Mouse (Mus musculus) hindbrain, postnatal 0 days (tissue): ENCODE data around the gene Oit3. TPM values are rescaled to one million over a fixed set of nuclear protein-coding genes. Genes with fewer than 3 reads are reported as not detected.

Experiments
- ATAC-seq: fragments of 200-750 bp; cut with Nextera tagmentation; 2 replicates; pipeline ENCODE4 v1.8.0; 2017; ENCODE audit warnings: mild to moderate bottlenecking, moderate TSS enrichment, moderate library complexity
- DNase-seq: peaks from one replicate; pipeline ENCODE4 v3.0.0-alpha.2; 2015; ENCODE audit warnings: low spot score
- H3K27ac ChIP-seq: fragments of 300-500 bp; sonication (generic); 2 replicates; pipeline ENCODE4 v1.5.1; 2014; ENCODE audit warnings: mild to moderate bottlenecking
- H3K27me3 ChIP-seq: fragments of 300-500 bp; sonication (generic); 2 replicates; pipeline ENCODE4 v1.6.1; 2014; ENCODE audit warnings: low read length, mixed read lengths; ENCODE audit not compliant: insufficient read depth
- H3K36me3 ChIP-seq: fragments of 300-500 bp; sonication (generic); 2 replicates; pipeline ENCODE4 v1.6.1; 2014; ENCODE audit warnings: low read length, mixed read lengths; ENCODE audit not compliant: insufficient read depth
- H3K4me1 ChIP-seq: fragments of 300-500 bp; sonication (generic); 2 replicates; pipeline ENCODE4 v1.6.1; 2014; ENCODE audit warnings: antibody characterized with exemption, low read length, mixed read lengths; ENCODE audit not compliant: insufficient read depth
- H3K4me2 ChIP-seq: fragments of 300-500 bp; sonication (generic); 2 replicates; pipeline ENCODE4 v1.6.1; 2014; ENCODE audit warnings: low read depth, mild to moderate bottlenecking, low read length, moderate library complexity, mixed read lengths
- H3K4me3 ChIP-seq: fragments of 300-500 bp; sonication (generic); 2 replicates; pipeline ENCODE4 v1.5.1; 2014; ENCODE audit warnings: low read length
- H3K9ac ChIP-seq: fragments of 300-500 bp; sonication (generic); replicated peaks from 2 replicates; pipeline ENCODE4 v1.6.1; 2014; ENCODE audit warnings: mild to moderate bottlenecking, low read length, moderate library complexity, mixed read lengths
- H3K9me3 ChIP-seq: fragments of 300-500 bp; sonication (generic); 2 replicates; pipeline ENCODE4 v1.6.1; 2016; ENCODE audit warnings: low read length, mixed read lengths
- CTCF ChIP-seq: IDR thresholded peaks from 2 replicates; pipeline ENCODE4 v1.5.1; 2016; ENCODE audit warnings: antibody characterized with exemption, control low read depth, low read depth
- WGBS: fragments of 180-500 bp; shearing (Covaris S2); extraction: QIAGEN DNeasy Blood & Tissue Kit; methylation state at CpG from one replicate; pipeline ENCODE4 v1.1.7; 2014; 5-methylcytosine and 5-hydroxymethylcytosine counted together
- polyA plus RNA-seq: library from polyadenylated mRNA; unstranded; fragments of >200 nt; fragmentation: Nextera tagmentation; extraction: Ambion mirVana; gene quantifications from 2 replicates; pipeline ENCODE4 v1.2.1, GENCODE M21; 2015
- total RNA-seq: library from RNA; depleted of rRNA; stranded (reverse); fragments of >200 nt; gene quantifications from 2 replicates; pipeline ENCODE4 v1.2.3, GENCODE M21; 2014

Gene Oit3
- total and polyA plus RNA-seq, 2 experiments from 2014 or later, result 0.11 TPM; not detected in 1

DNA sequence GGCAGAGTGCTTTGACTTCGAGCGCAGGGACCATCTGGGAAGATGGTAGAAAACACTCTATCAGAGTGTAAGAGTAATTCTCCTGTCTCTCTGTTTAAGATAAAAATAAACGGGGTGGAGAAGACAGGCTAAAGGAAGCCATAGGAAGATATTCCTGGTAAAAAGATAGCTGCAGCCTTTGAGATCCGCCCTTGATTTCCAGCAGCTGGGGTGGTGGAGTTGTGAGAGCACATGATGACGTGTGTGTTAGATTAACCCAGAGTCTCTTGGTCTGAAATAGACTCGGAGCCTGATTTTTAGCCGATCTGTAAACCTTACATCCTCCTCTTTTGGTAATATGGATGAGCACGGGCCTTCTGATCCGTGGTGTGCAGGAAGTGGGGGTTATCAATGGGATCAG is 6.0 kb upstream of the Oit3 start:
- DNase-seq (no peak), ATAC-seq (no peak)
- no peak overlapping the region for H3K27ac ChIP-seq
- H3K4me3 ChIP-seq, result no peak overlapping the region
- H3K9me3 ChIP-seq, result no peaks in the 10 kb centered on the region
- peaks cover 7% of the 10 kb centered on the region; the same call in 1 of the 2 replicates for H3K36me3 ChIP-seq
- no peak overlapping the region for H3K4me2 ChIP-seq
- TF ChIP-seq CTCF, result no peak
- no peaks in the 10 kb centered on the region for H3K4me1 ChIP-seq
- 85% methylated on average over 9 of the region's 9 CpGs for WGBS
- H3K27me3 ChIP-seq, result no peaks in the 10 kb centered on the region
- H3K9ac ChIP-seq, result no peak overlapping the region

DNA sequence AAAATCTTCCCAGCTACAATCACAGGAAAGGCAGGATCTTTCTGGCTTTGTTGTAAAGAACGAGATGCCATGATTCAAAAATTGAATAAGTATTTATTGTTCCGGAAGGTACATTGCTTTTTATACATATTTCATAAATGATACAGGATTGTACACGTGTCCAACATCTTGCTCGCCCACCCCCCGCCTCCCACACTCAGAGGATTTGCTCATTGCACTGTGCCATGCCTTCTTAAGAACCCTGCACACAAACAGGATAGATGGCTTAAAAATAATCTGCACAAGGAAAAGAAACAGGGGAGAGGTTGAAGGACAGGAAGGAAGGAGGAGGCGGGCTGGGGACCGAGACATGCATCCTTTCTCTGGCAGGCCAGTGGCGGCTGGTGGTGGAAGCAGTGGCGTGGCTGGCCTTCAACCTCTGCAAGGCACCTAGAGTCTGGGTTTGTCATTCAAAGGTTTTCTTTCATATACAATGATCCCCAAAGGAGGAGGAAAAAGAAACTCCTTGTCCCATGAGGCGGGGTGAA is 5.4 kb upstream of the Oit3 start:
- no peaks in the 10 kb centered on the region for H3K27me3 ChIP-seq
- no peaks in the 10 kb centered on the region for H3K9me3 ChIP-seq
- no peak overlapping the region for H3K9ac ChIP-seq
- no peak for TF ChIP-seq CTCF
- DNase-seq, result no peak
- H3K4me1 ChIP-seq, result no peaks in the 10 kb centered on the region
- no peak overlapping the region for H3K4me2 ChIP-seq
- no peak for ATAC-seq
- no peak overlapping the region for H3K27ac ChIP-seq
- no peak overlapping the region for H3K4me3 ChIP-seq
- H3K36me3 ChIP-seq, result peaks cover 7% of the 10 kb centered on the region; the same call in 1 of the 2 replicates
- WGBS, result 91% methylated on average over 10 of the region's 10 CpGs

DNA sequence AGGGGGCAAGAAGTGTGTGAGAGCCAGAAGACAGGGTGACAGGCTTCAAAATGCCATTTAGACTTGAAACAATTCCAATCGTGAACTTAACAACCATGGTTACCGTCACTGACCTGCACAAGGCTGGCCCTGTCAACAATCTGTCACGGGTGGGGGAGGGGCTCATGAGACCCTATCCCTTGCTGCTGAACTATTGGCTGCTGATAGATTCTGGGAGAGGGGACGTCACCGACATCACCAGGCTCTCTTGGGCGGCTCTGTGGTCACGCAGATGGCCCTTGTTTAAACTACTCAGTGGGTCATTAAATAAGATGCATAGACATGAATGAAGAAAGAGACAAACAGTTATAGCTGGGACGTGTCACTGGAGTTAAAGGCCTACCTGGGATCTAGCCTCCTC is 3.1 kb upstream of the Oit3 start:
- Histone ChIP-seq H3K36me3 (0 out of 2 replicates have a peak, but pooled peaks cover 3% of the 10 kb centered on the region), H3K4me3 (no peak overlapping the region), H3K4me2 (no peak overlapping the region), H3K27ac (no peak overlapping the region), H3K27me3 (no peaks in the 10 kb centered on the region), H3K9ac (no peak overlapping the region), H3K9me3 (no peaks in the 10 kb centered on the region), H3K4me1 (no peaks in the 10 kb centered on the region)
- 26% methylated on average over 8 of the region's 8 CpGs for WGBS
- no peak for TF ChIP-seq CTCF
- no peak for DNase-seq
- ATAC-seq, result peak; percentile 49; the same call in 1 of the 2 replicates

DNA sequence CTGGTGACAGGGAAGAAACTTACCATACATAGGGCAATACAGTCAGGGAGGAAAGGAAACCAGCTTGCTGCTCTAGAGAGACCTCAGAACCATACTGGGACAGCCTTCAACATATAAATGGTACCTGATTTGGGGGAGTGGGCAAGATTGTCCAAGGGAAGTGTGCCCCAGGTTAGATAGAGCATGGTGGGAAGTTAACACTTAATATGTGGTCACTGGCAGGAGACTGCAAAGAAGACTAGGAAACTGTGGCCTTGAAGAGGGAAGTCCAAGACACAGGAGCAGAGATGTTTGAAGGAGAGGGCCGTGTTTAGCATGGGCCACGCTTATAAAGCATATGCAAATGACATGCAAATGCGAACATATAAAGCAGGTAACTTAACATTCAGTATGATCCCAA is 2.5 kb upstream of the Oit3 start:
- no peaks in the 10 kb centered on the region for H3K9me3 ChIP-seq
- no peaks in the 10 kb centered on the region for H3K36me3 ChIP-seq
- H3K4me2 ChIP-seq, result no peak overlapping the region
- no peak overlapping the region for H3K4me3 ChIP-seq
- H3K4me1 ChIP-seq, result no peaks in the 10 kb centered on the region
- DNase-seq (no peak), ATAC-seq (no peak)
- WGBS, result 49% methylated on average over 3 of the region's 3 CpGs
- no peak overlapping the region for H3K27ac ChIP-seq
- TF ChIP-seq CTCF, result no peak
- H3K27me3 ChIP-seq, result no peaks in the 10 kb centered on the region
- no peak overlapping the region for H3K9ac ChIP-seq

DNA sequence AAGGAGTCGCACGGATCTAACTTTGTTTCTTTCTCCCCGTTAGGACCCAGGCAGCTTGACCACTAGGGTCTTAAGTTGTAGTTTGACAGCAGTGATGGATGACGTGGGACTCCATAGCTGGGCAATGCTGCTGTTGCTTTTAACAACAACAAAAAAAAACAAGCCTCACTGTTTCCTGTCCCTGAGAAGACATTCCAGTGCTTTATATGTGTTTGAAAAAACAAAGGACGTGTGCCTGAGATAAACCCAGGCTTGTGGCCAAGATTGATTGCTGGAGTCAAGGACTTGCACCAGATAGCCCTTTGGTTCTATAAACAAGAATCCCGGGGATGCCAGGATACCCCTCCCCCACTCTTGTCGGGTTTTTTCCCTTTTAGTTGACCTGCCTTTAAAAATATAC is 1.6 kb upstream of the Oit3 start:
- TF ChIP-seq CTCF, result no peak
- Histone ChIP-seq H3K9ac (no peak overlapping the region), H3K4me3 (no peak overlapping the region), H3K27me3 (no peaks in the 10 kb centered on the region), H3K4me1 (no peaks in the 10 kb centered on the region), H3K27ac (no peak overlapping the region), H3K9me3 (no peaks in the 10 kb centered on the region), H3K4me2 (no peak overlapping the region), H3K36me3 (no peaks in the 10 kb centered on the region)
- WGBS, result 32% methylated on average over 7 of the region's 7 CpGs
- DNase-seq, result no peak
- ATAC-seq, result no peak

DNA sequence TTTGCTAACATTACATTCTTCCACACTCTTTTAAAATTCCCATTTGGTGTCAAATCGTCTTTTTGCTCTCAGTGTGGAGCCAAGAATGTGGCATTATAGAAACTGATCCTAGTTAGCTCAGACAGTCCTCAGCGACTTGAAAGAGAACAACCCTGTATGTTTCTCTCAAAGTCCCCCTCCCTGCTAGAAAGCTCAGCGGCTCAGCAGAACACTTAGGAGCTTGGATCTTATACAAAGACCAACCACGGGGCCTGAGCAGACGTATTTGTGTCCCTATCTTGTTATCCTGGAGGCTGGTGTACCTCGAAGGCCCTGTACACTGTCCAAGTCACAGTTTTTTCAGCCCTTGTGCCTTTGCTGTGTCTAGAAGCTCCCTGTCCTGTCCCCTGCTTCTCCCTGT is 1.4 kb downstream of the Oit3 start:
- ATAC-seq, result no peak
- no peak for TF ChIP-seq CTCF
- H3K9me3 ChIP-seq, result no peaks in the 10 kb centered on the region
- no peak overlapping the region for H3K27ac ChIP-seq
- no peak for DNase-seq
- 29% methylated on average over 6 of the region's 6 CpGs for WGBS
- no peaks in the 10 kb centered on the region for H3K4me1 ChIP-seq
- H3K36me3 ChIP-seq, result no peaks in the 10 kb centered on the region
- no peaks in the 10 kb centered on the region for H3K27me3 ChIP-seq
- H3K4me2 ChIP-seq, result no peak overlapping the region
- no peak overlapping the region for H3K4me3 ChIP-seq
- H3K9ac ChIP-seq, result no peak overlapping the region

DNA sequence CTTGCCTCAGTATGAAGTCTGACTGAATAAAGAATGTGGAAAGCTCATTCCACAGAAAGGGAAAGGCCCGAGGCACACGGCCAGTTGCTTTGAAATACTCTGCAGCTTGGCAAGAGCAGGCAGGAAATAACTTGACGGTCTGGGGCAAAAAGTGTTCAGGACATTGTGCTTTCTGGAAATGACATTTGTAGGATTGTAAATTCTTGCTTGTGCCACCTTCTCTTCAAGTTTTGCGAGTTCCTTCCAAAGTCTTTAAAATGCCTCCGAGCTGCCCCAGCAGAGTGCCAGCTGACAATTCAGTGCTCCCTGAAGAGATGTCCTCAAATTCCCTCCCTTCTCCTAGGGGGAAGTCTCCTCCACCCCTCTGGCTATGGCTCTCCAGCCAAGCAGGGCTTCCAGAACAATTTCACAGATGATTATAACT is 2.1 kb downstream of the Oit3 start:
- no peaks in the 10 kb centered on the region for H3K9me3 ChIP-seq
- H3K9ac ChIP-seq, result no peak overlapping the region
- no peak overlapping the region for H3K27ac ChIP-seq
- H3K4me3 ChIP-seq, result no peak overlapping the region
- ATAC-seq (no peak), DNase-seq (no peak)
- no peaks in the 10 kb centered on the region for H3K4me1 ChIP-seq
- TF ChIP-seq CTCF, result no peak
- no peaks in the 10 kb centered on the region for H3K36me3 ChIP-seq
- H3K4me2 ChIP-seq, result no peak overlapping the region
- WGBS, result 26% methylated on average over 5 of the region's 5 CpGs
- no peaks in the 10 kb centered on the region for H3K27me3 ChIP-seq
